Mouse (Mus musculus) left cerebral cortex, postnatal 25 days (tissue): ENCODE results near the gene Cxcr6. TPM values are rescaled to one million over a fixed set of nuclear protein-coding genes. Genes with fewer than 3 reads are reported as not detected.

Experiments used
- DNase-seq, 2 experiments: peaks; one replicate each; pipeline ENCODE4 v3.0.0; 2022; ENCODE audit warnings: low spot score in 2 of 2, mixed read lengths in 1 of 2
- intact Hi-C: fragments of 180-260 bp; cut with DNase I; formaldehyde crosslinking; loops from one replicate; pipeline ENCODE4 v1.15.1; 2025
- total RNA-seq, 2 experiments: library from RNA; stranded (reverse); gene quantifications; 2 replicates each; pipeline ENCODE4 v1.2.3; 2021

Cxcr6 gene
- total RNA-seq, 2 experiments from 2014 or later = not detected

GRCm38 (mm10) chr9:123815444-123815843 lies 9.2 kb downstream of the Cxcr6 start:
- intact Hi-C loops = no loop called here
- DNase-seq = no peak

- intact Hi-C loops = no loop called here
- DNase-seq = no peak
Observed at GRCm38 (mm10) chr9:123815996-123816395, 9.7 kb downstream of the Cxcr6 start.

GRCm38 (mm10) chr9:123818601-123819000 lies 12.3 kb downstream of the Cxcr6 start:
- intact Hi-C loops = no loop called here
- no peak for DNase-seq

- intact Hi-C loops = no loop called here
Observed at GRCm38 (mm10) chr9:123826631-123827030, 20.4 kb downstream of the Cxcr6 start.

GRCm38 (mm10) chr9:123828916-123829315 lies 22.6 kb downstream of the Cxcr6 start:
- DNase-seq = no peak
- intact Hi-C loops = no loop called here

More at GRCm38 (mm10) chr9:123826631-123827030, 20.4 kb downstream of the Cxcr6 start:
- DNase-seq = no peak

GRCm38 (mm10) chr9:123835851-123836250 lies 29.6 kb downstream of the Cxcr6 start:
- intact Hi-C loops = no loop called here

GRCm38 (mm10) chr9:123840243-123840642 lies 34.0 kb downstream of the Cxcr6 start:
- DNase-seq = no peak
- intact Hi-C loops = loop anchor here (5.0 kb wide), 1 partner anchor 138 kb away; no protein-coding TSS in a partner anchor

More at GRCm38 (mm10) chr9:123835851-123836250, 29.6 kb downstream of the Cxcr6 start:
- DNase-seq = no peak

GRCm38 (mm10) chr9:123844468-123844867 lies 38.2 kb downstream of the Cxcr6 start:
- intact Hi-C loops = loop anchor here (5.0 kb wide), 1 partner anchor 142 kb away; no protein-coding TSS in a partner anchor
- no peak for DNase-seq

- intact Hi-C loops = no loop called here
- DNase-seq = no peak
Observed at GRCm38 (mm10) chr9:123845120-123845519, 38.8 kb downstream of the Cxcr6 start.

- intact Hi-C loops = no loop called here
- DNase-seq = no peak
Observed at GRCm38 (mm10) chr9:123846490-123846889, 40.2 kb downstream of the Cxcr6 start.

GRCm38 (mm10) chr9:123849976-123850695 lies 43.9 kb downstream of the Cxcr6 start:
- intact Hi-C loops = no loop called here
- DNase-seq = no peak

GRCm38 (mm10) chr9:123850705-123851061 lies 44.4 kb downstream of the Cxcr6 start:
- DNase-seq = no peak
- intact Hi-C loops = no loop called here

GRCm38 (mm10) chr9:123851062-123851712 lies 44.9 kb downstream of the Cxcr6 start:
- DNase-seq = no peak
- intact Hi-C loops = no loop called here

- peak; percentile 96 to 99 for DNase-seq
- intact Hi-C loops = no loop called here
Observed at GRCm38 (mm10) chr9:123851713-123852448, 45.6 kb downstream of the Cxcr6 start, which contains the start of gene Fyco1. TSS of gene Fyco1 (minus strand) at chr9:123851899.

GRCm38 (mm10) chr9:123852449-123853390 lies 46.4 kb downstream of the Cxcr6 start:
- intact Hi-C loops = no loop called here
- DNase-seq = no peak

GRCm38 (mm10) chr9:123856836-123857235 lies 50.6 kb downstream of the Cxcr6 start:
- no peak for DNase-seq
- intact Hi-C loops = no loop called here
